Mouse (Mus musculus): ENCODE data around the gene Gm45062.

DNA sequence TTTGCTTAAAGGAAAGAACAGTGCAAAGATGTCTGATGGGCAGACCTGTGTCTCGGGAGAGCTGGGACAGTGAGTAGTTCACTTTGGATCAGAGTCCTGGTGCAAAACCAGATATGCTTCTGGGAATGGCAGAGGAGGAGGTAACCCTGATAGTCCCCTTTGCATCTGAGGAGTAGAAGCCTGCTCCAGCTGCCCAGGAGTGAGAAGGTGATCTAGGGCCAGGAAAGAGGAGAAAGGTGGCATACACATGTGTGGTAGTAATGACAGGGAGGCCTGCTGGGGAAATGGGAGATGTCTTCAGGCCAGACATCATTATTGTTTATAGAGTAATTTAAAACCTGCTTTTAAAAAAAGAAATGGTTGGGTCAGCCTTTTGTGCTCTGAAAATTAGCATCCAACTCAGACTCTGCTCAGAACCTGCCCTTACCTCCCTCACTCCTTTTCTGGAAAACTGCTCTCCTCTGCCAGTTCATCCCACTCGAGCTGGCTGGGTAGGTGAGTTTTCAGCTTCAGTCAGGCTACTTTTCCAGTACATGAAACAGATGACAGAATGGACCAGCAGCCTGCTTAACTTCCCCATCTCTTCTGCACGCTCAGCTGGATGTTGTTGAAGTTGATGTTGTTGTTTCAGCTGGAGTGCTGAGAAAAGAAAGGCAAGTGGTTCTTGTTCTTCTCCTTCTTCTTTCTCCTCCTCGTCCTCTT is 160.4 kb downstream of the Gm45062 start:
- TF ChIP-seq GATA1 (IDR thresholded peaks at IDR 0.05; ENCODE audit: borderline replicate concordance, low read length): no peak
- no peak for TF ChIP-seq FLI1 (IDR thresholded peaks at IDR 0.05; ENCODE audit: low read length)

Data from megakaryocyte, embryonic 14.5 days (primary cell).